Mouse (Mus musculus): ENCODE data around the gene Map3k3. TPM values are rescaled to one million over a fixed set of nuclear protein-coding genes. Genes with fewer than 3 reads are reported as not detected.

Gene Map3k3
- total RNA-seq, 2 experiments from 2014 or later: 26.5 to 33.3 TPM

- DNase-seq: no peak
These were observed 74.5 kb downstream of the Map3k3 start for GRCm38 (mm10) chr11:106158930-106159215.

GRCm38 (mm10) chr11:106159216-106159920, 75.0 kb downstream of the Map3k3 start:
- DNase-seq: peak; percentile 29

- DNase-seq: peak; percentile 74
These were observed 75.8 kb downstream of the Map3k3 start for GRCm38 (mm10) chr11:106159921-106160840.

- peak; percentile 50 for DNase-seq
These were observed 76.7 kb downstream of the Map3k3 start, which contains the start of the genes Gm10840 and Limd2 for GRCm38 (mm10) chr11:106160841-106161721. Gm10840 (plus strand) TSS chr11:106160850. Limd2 (minus strand) TSS chr11:106160860.

- DNase-seq: no peak
These were observed 77.8 kb downstream of the Map3k3 start for GRCm38 (mm10) chr11:106162237-106162636.

GRCm38 (mm10) chr11:106163546-106163945, 79.1 kb downstream of the Map3k3 start:
- no peak for DNase-seq

GRCm38 (mm10) chr11:106164601-106165180, 80.3 kb downstream of the Map3k3 start:
- DNase-seq: no peak

- DNase-seq: no peak
These were observed 83.0 kb downstream of the Map3k3 start for GRCm38 (mm10) chr11:106167435-106167834.

- DNase-seq: no peak
These were observed 86.4 kb downstream of the Map3k3 start for GRCm38 (mm10) chr11:106170807-106171206.

- no peak for DNase-seq
These were observed 88.8 kb downstream of the Map3k3 start for GRCm38 (mm10) chr11:106173228-106173627.

- peak; percentile 72 for DNase-seq
These were observed 90.0 kb downstream of the Map3k3 start for GRCm38 (mm10) chr11:106174372-106174771.

GRCm38 (mm10) chr11:106175081-106175480, 90.7 kb downstream of the Map3k3 start:
- peak; percentile 69 for DNase-seq

GRCm38 (mm10) chr11:106176372-106176771, 92.0 kb downstream of the Map3k3 start:
- DNase-seq: no peak

GRCm38 (mm10) chr11:106178036-106178782, 93.8 kb downstream of the Map3k3 start:
- no peak for DNase-seq

- no peak for DNase-seq
These were observed 95.5 kb downstream of the Map3k3 start for GRCm38 (mm10) chr11:106179711-106180448.

GRCm38 (mm10) chr11:106180449-106180801, 96.0 kb downstream of the Map3k3 start:
- DNase-seq: no peak

- DNase-seq: no peak
These were observed 102.9 kb downstream of the Map3k3 start for GRCm38 (mm10) chr11:106187326-106187725.

GRCm38 (mm10) chr11:106191716-106192115, 107.3 kb downstream of the Map3k3 start:
- DNase-seq: no peak

- no peak for DNase-seq
These were observed 107.8 kb downstream of the Map3k3 start for GRCm38 (mm10) chr11:106192241-106192640.

GRCm38 (mm10) chr11:106192657-106193370, 108.4 kb downstream of the Map3k3 start:
- DNase-seq: no peak
